Mouse (Mus musculus) midbrain, embryonic 11.5 days (tissue): ENCODE data around the gene Asap2. TPM values are rescaled to one million over a fixed set of nuclear protein-coding genes. Genes with fewer than 3 reads are reported as not detected.

ENCODE experiments used
- ATAC-seq: fragments of 200-750 bp; cut with Nextera tagmentation; 2 replicates; pipeline ENCODE4 v1.8.0; 2017; ENCODE audit warnings: moderate TSS enrichment, moderate library complexity; ENCODE audit not compliant: low FRiP score
- DNase-seq: peaks from one replicate; pipeline ENCODE4 v3.0.0; 2015; ENCODE audit warnings: low spot score; ENCODE audit errors: missing footprints
- H3K27ac ChIP-seq: fragments of 300-500 bp; sonication (generic); 2 replicates; pipeline ENCODE4 v1.5.1; 2014; ENCODE audit warnings: low read depth, low read length
- H3K27me3 ChIP-seq: fragments of 300-500 bp; sonication (generic); 2 replicates; pipeline ENCODE4 v1.6.1; 2014; ENCODE audit warnings: mild to moderate bottlenecking, low read length, moderate library complexity, mixed read lengths; ENCODE audit not compliant: control insufficient read depth, insufficient read depth
- H3K36me3 ChIP-seq: fragments of 300-500 bp; sonication (generic); 2 replicates; pipeline ENCODE4 v1.6.1; 2014; ENCODE audit warnings: mild to moderate bottlenecking, low read length, moderate library complexity, mixed read lengths; ENCODE audit not compliant: control insufficient read depth, insufficient read depth
- H3K4me1 ChIP-seq: fragments of 300-500 bp; sonication (generic); 2 replicates; pipeline ENCODE4 v1.6.1; 2014; ENCODE audit warnings: low read length; ENCODE audit not compliant: control insufficient read depth, insufficient read depth
- H3K4me2 ChIP-seq: fragments of 300-500 bp; sonication (generic); 2 replicates; pipeline ENCODE4 v1.6.1; 2014; ENCODE audit warnings: mild to moderate bottlenecking, moderate library complexity
- H3K4me3 ChIP-seq: fragments of 300-500 bp; sonication (generic); 2 replicates; pipeline ENCODE4 v1.5.1; 2014; ENCODE audit warnings: low read depth, low read length
- H3K9ac ChIP-seq: fragments of 300-500 bp; sonication (generic); 2 replicates; pipeline ENCODE4 v1.6.1; 2014; ENCODE audit warnings: low read length
- H3K9me3 ChIP-seq: fragments of 300-500 bp; sonication (generic); 2 replicates; pipeline ENCODE4 v1.6.1; 2016; ENCODE audit warnings: low read length; ENCODE audit not compliant: control insufficient read depth
- WGBS: fragments of 180-500 bp; shearing (Covaris S2); extraction: QIAGEN DNeasy Blood & Tissue Kit; methylation state at CpG from one replicate; pipeline ENCODE4 v1.1.7; 2014; 5-methylcytosine and 5-hydroxymethylcytosine counted together
- polyA plus RNA-seq: library from polyadenylated mRNA; unstranded; fragments of >200 nt; fragmentation: Nextera tagmentation; extraction: Ambion mirVana; gene quantifications from 2 replicates; pipeline ENCODE4 v1.2.1, GENCODE M21; 2014

Gene Asap2
- polyA plus RNA-seq, 1 experiment from 2014 or later: 16.0 TPM

- Histone ChIP-seq H3K27ac (no peak overlapping the region), H3K9me3 (no peaks in the 10 kb centered on the region), H3K4me2 (no peak overlapping the region), H3K4me3 (no peak overlapping the region), H3K9ac (no peak overlapping the region), H3K36me3 (no peaks in the 10 kb centered on the region; the same call in 1 of the 2 replicates), H3K27me3 (no peaks in the 10 kb centered on the region), H3K4me1 (no peaks in the 10 kb centered on the region)
- whole genome bisulfite sequencing: 63% methylated on average over 4 of the region's 4 CpGs
- ATAC-seq (no peak), DNase-seq (no peak)
These were observed 198.6 kb downstream of the Asap2 start for GRCm38 (mm10) chr12:21188880-21189279.

GRCm38 (mm10) chr12:21191546-21191945 is 201.3 kb downstream of the Asap2 start:
- Histone ChIP-seq H3K27me3 (no peaks in the 10 kb centered on the region), H3K9ac (no peak overlapping the region), H3K36me3 (no peaks in the 10 kb centered on the region; the same call in 1 of the 2 replicates), H3K4me3 (no peak overlapping the region), H3K4me2 (no peak overlapping the region), H3K4me1 (no peaks in the 10 kb centered on the region), H3K27ac (no peak overlapping the region), H3K9me3 (no peaks in the 10 kb centered on the region)
- no peak for ATAC-seq
- DNase-seq: no peak
- WGBS: 89% methylated on average over 2 of the region's 2 CpGs

GRCm38 (mm10) chr12:21195497-21195896 is 205.2 kb downstream of the Asap2 start:
- Histone ChIP-seq H3K36me3 (peaks cover 5% of the 10 kb centered on the region; the same call in 1 of the 2 replicates), H3K4me1 (0 out of 2 replicates have a peak, but pooled peaks cover 2% of the 10 kb centered on the region), H3K27ac (no peak overlapping the region), H3K4me2 (no peak overlapping the region), H3K27me3 (no peaks in the 10 kb centered on the region), H3K9me3 (no peaks in the 10 kb centered on the region), H3K9ac (no peak overlapping the region), H3K4me3 (no peak overlapping the region)
- ATAC-seq (no peak), DNase-seq (no peak)
- WGBS: 95% methylated on average over 3 of the region's 3 CpGs

GRCm38 (mm10) chr12:21196420-21196819 is 206.2 kb downstream of the Asap2 start:
- Histone ChIP-seq H3K36me3 (peaks cover 5% of the 10 kb centered on the region; the same call in 1 of the 2 replicates), H3K9ac (no peak overlapping the region), H3K4me1 (0 out of 2 replicates have a peak, but pooled peaks cover 2% of the 10 kb centered on the region), H3K9me3 (no peaks in the 10 kb centered on the region), H3K4me2 (no peak overlapping the region), H3K27me3 (no peaks in the 10 kb centered on the region), H3K4me3 (no peak overlapping the region), H3K27ac (no peak overlapping the region)
- DNase-seq (no peak), ATAC-seq (no peak)
- WGBS: 94% methylated on average over 4 of the region's 4 CpGs

- H3K36me3 ChIP-seq: peaks cover 12% of the 10 kb centered on the region; the same call in 1 of the 2 replicates
- ATAC-seq: no peak
- no peaks in the 10 kb centered on the region for H3K9me3 ChIP-seq
- H3K4me1 ChIP-seq: peaks cover 10% of the 10 kb centered on the region; the same call in 1 of the 2 replicates
- no peak for DNase-seq
- H3K4me3 ChIP-seq: no peak overlapping the region
- 97% methylated on average over 8 of the region's 8 CpGs for WGBS
- no peak overlapping the region for H3K4me2 ChIP-seq
- H3K27me3 ChIP-seq: no peaks in the 10 kb centered on the region
- H3K27ac ChIP-seq: no peak overlapping the region
- no peak overlapping the region for H3K9ac ChIP-seq
These were observed 210.4 kb downstream of the Asap2 start for GRCm38 (mm10) chr12:21200613-21201012.

- ATAC-seq (no peak), DNase-seq (no peak)
- H3K4me1 ChIP-seq: peaks cover 10% of the 10 kb centered on the region; the same call in 1 of the 2 replicates
- no peak overlapping the region for H3K27ac ChIP-seq
- H3K9ac ChIP-seq: no peak overlapping the region
- WGBS: 84% methylated on average over 10 of the region's 10 CpGs
- H3K9me3 ChIP-seq: no peaks in the 10 kb centered on the region
- H3K27me3 ChIP-seq: no peaks in the 10 kb centered on the region
- no peak overlapping the region for H3K4me3 ChIP-seq
- no peak overlapping the region for H3K4me2 ChIP-seq
- H3K36me3 ChIP-seq: peaks cover 12% of the 10 kb centered on the region; the same call in 1 of the 2 replicates
These were observed 211.4 kb downstream of the Asap2 start for GRCm38 (mm10) chr12:21201485-21202269.

GRCm38 (mm10) chr12:21204701-21205312 is 214.5 kb downstream of the Asap2 start:
- Histone ChIP-seq H3K27ac (no peak overlapping the region), H3K4me3 (no peak overlapping the region), H3K9ac (no peak overlapping the region), H3K4me1 (peaks cover 8% of the 10 kb centered on the region; the same call in 1 of the 2 replicates), H3K4me2 (no peak overlapping the region), H3K36me3 (peaks cover 15% of the 10 kb centered on the region), H3K9me3 (no peaks in the 10 kb centered on the region), H3K27me3 (no peaks in the 10 kb centered on the region)
- ATAC-seq: peak; percentile 61
- 59% methylated on average over 11 of the region's 11 CpGs for WGBS
- no peak for DNase-seq

- no peak for DNase-seq
- Histone ChIP-seq H3K9ac (no peak overlapping the region), H3K9me3 (no peaks in the 10 kb centered on the region), H3K36me3 (peaks cover 15% of the 10 kb centered on the region), H3K27ac (no peak overlapping the region), H3K4me1 (peaks cover 8% of the 10 kb centered on the region; the same call in 1 of the 2 replicates), H3K4me2 (no peak overlapping the region), H3K27me3 (no peaks in the 10 kb centered on the region), H3K4me3 (no peak overlapping the region)
- 91% methylated on average over 4 of the region's 4 CpGs for WGBS
- 0 out of 2 replicates have a peak, but pooled peaks have one; percentile 4 for ATAC-seq
These were observed 215.5 kb downstream of the Asap2 start for GRCm38 (mm10) chr12:21205799-21206198.

GRCm38 (mm10) chr12:21207422-21207821 is 217.2 kb downstream of the Asap2 start:
- peaks cover 8% of the 10 kb centered on the region; the same call in 1 of the 2 replicates for H3K4me1 ChIP-seq
- 89% methylated on average over 5 of the region's 5 CpGs for WGBS
- H3K4me2 ChIP-seq: no peak overlapping the region
- H3K27ac ChIP-seq: no peak overlapping the region
- no peak overlapping the region for H3K4me3 ChIP-seq
- no peak for DNase-seq
- H3K9me3 ChIP-seq: no peaks in the 10 kb centered on the region
- no peak for ATAC-seq
- no peaks in the 10 kb centered on the region for H3K27me3 ChIP-seq
- H3K36me3 ChIP-seq: peaks cover 13% of the 10 kb centered on the region
- no peak overlapping the region for H3K9ac ChIP-seq
